Mouse (Mus musculus) E14TG2a.4 (cell line): Measurements from ENCODE around the gene Ralgapa2.

Experiments used
- CTCF ChIP-seq: conservative IDR thresholded peaks from 2 replicates; pipeline ENCODE4 v1.5.1; 2014; ENCODE audit warnings: low read length
- NANOG ChIP-seq: IDR thresholded peaks from 2 replicates; pipeline ENCODE4 v1.6.1; 2014; ENCODE audit warnings: borderline replicate concordance, low read length, mixed read lengths
- POU5F1 ChIP-seq: IDR thresholded peaks from 2 replicates; pipeline ENCODE4 v1.6.1; 2014; ENCODE audit warnings: low read length, borderline replicate concordance

DNA sequence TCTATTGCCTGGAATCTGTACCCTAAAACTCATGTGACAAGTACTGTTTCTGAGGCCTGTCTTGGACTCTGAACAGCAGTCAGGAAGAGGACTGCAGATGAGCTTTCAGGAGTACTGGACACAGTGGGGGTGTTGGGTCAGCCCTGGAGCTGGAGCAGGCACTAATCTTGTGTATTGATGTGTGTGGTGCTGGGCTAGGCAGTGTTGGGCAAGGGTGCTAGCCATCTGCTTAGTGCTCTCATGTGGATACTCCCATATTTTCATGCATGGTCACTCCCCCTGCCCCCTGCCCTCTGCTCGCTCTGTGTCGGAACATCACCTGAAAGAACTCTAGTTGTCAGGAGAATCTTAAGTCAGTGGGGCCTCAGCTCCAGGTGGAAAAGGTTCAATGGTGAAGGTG, 268.1 kb downstream of the Ralgapa2 start:
- no peak for TF ChIP-seq POU5F1
- TF ChIP-seq CTCF, result no peak
- TF ChIP-seq NANOG, result no peak
